ENCODE assay signal across 28 mouse cellular contexts in genomic region chr7:59243257-59243656, GRCm38 (mm10).
"Had no signal": no experiment of that assay in that cellular context is flagged by ENCODE, and none has a peak within 500 bp of the region (broad histone marks: within the 10 kb centered on the region; RNA-seq: fewer than 3 reads in every experiment).

No protein-coding gene starts in this region.

- H3K9ac ChIP-seq: embryonic facial prominence, embryonic 12.5 days; embryonic facial prominence, embryonic 13.5 days; embryonic facial prominence, embryonic 15.5 days; forebrain, embryonic 12.5 days; forebrain, embryonic 13.5 days; forebrain, embryonic 15.5 days; forebrain, postnatal 0 days had no signal

- H3K27me3 ChIP-seq: embryonic facial prominence, embryonic 12.5 days; embryonic facial prominence, embryonic 13.5 days; embryonic facial prominence, embryonic 15.5 days; forebrain, embryonic 12.5 days; forebrain, embryonic 13.5 days; forebrain, embryonic 15.5 days had no signal

- H3K4me1 ChIP-seq: embryonic facial prominence, embryonic 10.5 days; embryonic facial prominence, embryonic 12.5 days; embryonic facial prominence, embryonic 13.5 days; embryonic facial prominence, embryonic 15.5 days; forebrain, embryonic 10.5 days; forebrain, embryonic 12.5 days; forebrain, embryonic 13.5 days; forebrain, embryonic 15.5 days had no signal

- H3K4me3 ChIP-seq: embryonic facial prominence, embryonic 10.5 days; embryonic facial prominence, embryonic 12.5 days; embryonic facial prominence, embryonic 13.5 days; embryonic facial prominence, embryonic 15.5 days; erythroblast, embryonic 14.5 days; forebrain, embryonic 10.5 days; forebrain, embryonic 12.5 days; forebrain, embryonic 13.5 days; forebrain, embryonic 15.5 days; gastrocnemius, adult 2 months had no signal

- ATAC-seq: forebrain, embryonic 13.5 days; forebrain, embryonic 14.5 days; forebrain, embryonic 15.5 days; forebrain, embryonic 16.5 days; forebrain, postnatal 0 days had no signal

- DNase-seq: cerebellum, adult 2 months; cerebellum, adult 8-10 months; cerebellum, adult 9-10 months; cerebellum, adult 9-11 months; cerebellum, postnatal 10 days; cerebellum, postnatal 14 days; cerebellum, postnatal 25 days; cerebellum, postnatal 36 days; embryo, embryonic 11 days; forebrain, postnatal 0 days; gastrocnemius, adult 2 months; gastrocnemius, postnatal 10 days; gastrocnemius, postnatal 14 days; gastrocnemius, postnatal 25 days; gastrocnemius, postnatal 36 days; heart, adult 11 months; heart, adult 18-20 months had no signal

- H3K27ac ChIP-seq: embryonic facial prominence, embryonic 10.5 days; embryonic facial prominence, embryonic 12.5 days; embryonic facial prominence, embryonic 13.5 days; embryonic facial prominence, embryonic 15.5 days; forebrain, embryonic 10.5 days; forebrain, embryonic 12.5 days; forebrain, embryonic 13.5 days; forebrain, embryonic 15.5 days; gastrocnemius, adult 2 months had no signal

- H3K4me2 ChIP-seq: embryonic facial prominence, embryonic 12.5 days; embryonic facial prominence, embryonic 13.5 days; embryonic facial prominence, embryonic 15.5 days; forebrain, embryonic 12.5 days; forebrain, embryonic 13.5 days; forebrain, embryonic 15.5 days had no signal

- H3K9me3 ChIP-seq: embryonic facial prominence, embryonic 10.5 days; embryonic facial prominence, embryonic 12.5 days; embryonic facial prominence, embryonic 13.5 days; embryonic facial prominence, embryonic 15.5 days; forebrain, embryonic 10.5 days; forebrain, embryonic 12.5 days; forebrain, embryonic 13.5 days; forebrain, embryonic 15.5 days had no signal
